Mouse (Mus musculus) brain, embryonic 14.5 days (tissue): ENCODE measurements around the gene Gm1123.

Experiments used
- CTCF ChIP-seq: fragments of 200-500 bp; IDR thresholded peaks from 2 replicates; pipeline ENCODE4 v1.5.1; 2012; ENCODE audit warnings: inconsistent platforms, mild to moderate bottlenecking, moderate library complexity, borderline replicate concordance; ENCODE audit not compliant: insufficient read depth, insufficient read length; ENCODE audit errors: extremely low read depth
- POLR2A ChIP-seq: fragments of 200-500 bp; IDR thresholded peaks from 2 replicates; pipeline ENCODE4 v1.6.1; 2012; ENCODE audit warnings: mild to moderate bottlenecking, inconsistent platforms, borderline replicate concordance; ENCODE audit not compliant: poor library complexity, insufficient read depth, insufficient read length, severe bottlenecking; ENCODE audit errors: extremely low read depth

DNA sequence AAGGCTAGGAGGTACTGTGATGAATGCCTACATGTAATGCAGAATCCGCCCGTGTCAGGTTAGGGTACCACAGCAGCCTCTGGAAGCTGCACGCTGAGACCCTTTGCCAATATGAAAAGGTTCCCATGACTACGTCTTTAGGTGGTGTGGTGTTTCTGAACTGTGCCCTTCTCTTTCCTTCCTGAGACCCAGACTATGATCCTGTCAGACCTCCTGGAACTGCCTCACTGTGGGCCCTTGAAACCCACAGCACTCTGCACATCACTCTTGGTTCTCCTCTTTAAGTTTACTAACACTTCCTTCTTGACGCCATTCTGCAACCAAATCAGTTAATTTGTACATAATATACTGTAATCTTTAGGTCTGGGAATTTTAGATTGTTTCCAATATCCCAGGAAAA lies 46.2 kb upstream of the Gm1123 start:
- TF ChIP-seq CTCF (no peak), POLR2A (no peak)
